Mouse (Mus musculus): ENCODE measurements around the gene Ranbp1.

- TF ChIP-seq TAL1 (IDR thresholded peaks at IDR 0.05; ENCODE audit: low read length) (0 out of 3 replicates have a peak, but pooled peaks have one; percentile 2), GATA1 (IDR thresholded peaks at IDR 0.05; ENCODE audit: low read length) (no peak)
Observed at GRCm38 (mm10) chr16:18227897-18228422, 20.6 kb downstream of the Ranbp1 start.
